Mouse (Mus musculus): ENCODE results near the gene Zfp462. TPM values are rescaled to one million over a fixed set of nuclear protein-coding genes. Genes with fewer than 3 reads are reported as not detected.

Gene Zfp462
- polyA plus RNA-seq, 1 experiment from 2014 or later: 17.0 TPM

DNA sequence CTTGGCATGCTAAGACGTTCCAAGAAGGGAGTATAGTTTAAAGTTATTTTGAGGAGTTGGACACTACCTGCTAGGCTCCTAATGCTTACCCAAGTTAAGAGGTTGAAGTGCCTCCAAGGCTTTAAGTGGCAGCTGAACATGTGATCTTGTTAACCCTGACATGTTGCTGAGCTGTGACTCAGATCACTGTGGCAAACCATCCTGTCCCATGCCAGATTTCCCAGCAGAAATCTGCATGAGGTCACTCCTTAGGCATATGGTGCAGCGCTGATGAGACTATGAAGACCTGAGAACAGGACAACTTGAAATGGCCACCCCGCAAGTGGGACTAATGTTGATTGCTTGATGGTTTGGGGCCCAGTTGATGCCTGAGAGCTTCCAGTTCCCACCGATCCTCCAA, 27.2 kb downstream of the Zfp462 start:
- H3K4me3 ChIP-seq (ENCODE audit: low read depth, low read length): no peak overlapping the region
- WGBS: 94% methylated on average over 4 of the region's 4 CpGs
- H3K4me2 ChIP-seq (ENCODE audit: low read depth, low read length, severe bottlenecking): no peak overlapping the region
- no peaks in the 10 kb centered on the region; the same call in 1 of the 2 replicates for H3K4me1 ChIP-seq (replicated peaks; ENCODE audit: control insufficient read depth, insufficient read depth, low read length)
- ATAC-seq (replicated peaks; ENCODE audit: low FRiP score) (no peak), DNase-seq (ENCODE audit: low spot score) (no peak)
- H3K27me3 ChIP-seq (ENCODE audit: control insufficient read depth, insufficient read depth, low read length): no peaks in the 10 kb centered on the region
- no peaks in the 10 kb centered on the region for H3K9me3 ChIP-seq (ENCODE audit: control insufficient read depth, low read length)
- H3K9ac ChIP-seq (ENCODE audit: low read length): no peak overlapping the region
- H3K36me3 ChIP-seq (ENCODE audit: control insufficient read depth, insufficient read depth, low read length): no peaks in the 10 kb centered on the region; the same call in 1 of the 2 replicates
- no peak overlapping the region for H3K27ac ChIP-seq (ENCODE audit: low read depth, low read length)

DNA sequence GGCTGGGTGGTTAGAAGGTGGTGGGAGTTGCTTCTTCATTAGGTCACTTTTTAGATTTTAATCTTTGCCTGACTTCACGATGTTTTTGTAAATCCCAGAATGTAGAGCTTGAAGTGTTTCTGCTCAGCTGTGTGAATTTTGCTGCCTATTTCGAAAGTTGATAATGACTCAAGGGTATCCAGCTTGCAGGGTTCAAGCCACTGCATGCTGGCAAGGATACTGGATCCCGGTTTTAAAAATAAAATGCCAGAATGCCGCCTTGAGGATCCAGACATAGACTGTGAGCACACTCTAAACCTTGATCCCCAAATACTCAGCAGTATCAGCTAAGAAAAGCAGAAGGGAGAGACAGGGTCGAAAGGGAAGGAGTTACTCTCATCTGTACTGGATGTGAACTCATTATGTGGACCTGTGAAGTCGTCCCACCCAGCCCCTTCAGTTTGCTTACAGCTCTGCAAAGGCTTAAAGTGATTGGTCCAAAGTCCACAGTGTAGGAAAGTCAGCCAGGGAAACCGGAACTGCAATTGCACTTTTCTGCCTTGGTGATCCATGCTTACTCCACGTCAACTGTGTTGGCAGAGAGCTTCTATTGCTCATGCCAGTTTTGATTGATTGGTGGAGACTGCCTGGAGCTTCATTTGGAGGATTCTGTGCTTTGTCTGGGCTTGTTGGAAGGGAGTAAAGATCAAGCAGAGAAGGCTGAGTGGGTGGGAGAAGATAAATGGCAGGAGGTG, 28.1 kb downstream of the Zfp462 start:
- Histone ChIP-seq H3K4me3 (ENCODE audit: low read depth, low read length) (no peak overlapping the region), H3K36me3 (ENCODE audit: control insufficient read depth, insufficient read depth, low read length) (no peaks in the 10 kb centered on the region; the same call in 1 of the 2 replicates), H3K4me1 (replicated peaks; ENCODE audit: control insufficient read depth, insufficient read depth, low read length) (peaks cover 5% of the 10 kb centered on the region; the same call in 1 of the 2 replicates), H3K27me3 (ENCODE audit: control insufficient read depth, insufficient read depth, low read length) (no peaks in the 10 kb centered on the region), H3K9ac (ENCODE audit: low read length) (no peak overlapping the region), H3K27ac (ENCODE audit: low read depth, low read length) (no peak overlapping the region), H3K9me3 (ENCODE audit: control insufficient read depth, low read length) (no peaks in the 10 kb centered on the region), H3K4me2 (ENCODE audit: low read depth, low read length, severe bottlenecking) (no peak overlapping the region)
- DNase-seq (ENCODE audit: low spot score) (no peak), ATAC-seq (replicated peaks; ENCODE audit: low FRiP score) (no peak)
- 86% methylated on average over 8 of the region's 8 CpGs for WGBS

GRCm38 (mm10) chr4:54979771-54980472, 35.1 kb downstream of the Zfp462 start:
- Histone ChIP-seq H3K9ac (ENCODE audit: low read length) (no peak overlapping the region), H3K36me3 (ENCODE audit: control insufficient read depth, insufficient read depth, low read length) (peaks cover 4% of the 10 kb centered on the region; the same call in 1 of the 2 replicates), H3K4me2 (ENCODE audit: low read depth, low read length, severe bottlenecking) (no peak overlapping the region), H3K4me3 (ENCODE audit: low read depth, low read length) (no peak overlapping the region), H3K4me1 (replicated peaks; ENCODE audit: control insufficient read depth, insufficient read depth, low read length) (peaks cover 5% of the 10 kb centered on the region; the same call in 1 of the 2 replicates), H3K9me3 (ENCODE audit: control insufficient read depth, low read length) (no peaks in the 10 kb centered on the region), H3K27ac (ENCODE audit: low read depth, low read length) (no peak overlapping the region), H3K27me3 (ENCODE audit: control insufficient read depth, insufficient read depth, low read length) (no peaks in the 10 kb centered on the region)
- no peak for DNase-seq (ENCODE audit: low spot score)
- ATAC-seq (replicated peaks; ENCODE audit: low FRiP score): no peak
- 87% methylated on average over 13 of the region's 13 CpGs for WGBS

DNA sequence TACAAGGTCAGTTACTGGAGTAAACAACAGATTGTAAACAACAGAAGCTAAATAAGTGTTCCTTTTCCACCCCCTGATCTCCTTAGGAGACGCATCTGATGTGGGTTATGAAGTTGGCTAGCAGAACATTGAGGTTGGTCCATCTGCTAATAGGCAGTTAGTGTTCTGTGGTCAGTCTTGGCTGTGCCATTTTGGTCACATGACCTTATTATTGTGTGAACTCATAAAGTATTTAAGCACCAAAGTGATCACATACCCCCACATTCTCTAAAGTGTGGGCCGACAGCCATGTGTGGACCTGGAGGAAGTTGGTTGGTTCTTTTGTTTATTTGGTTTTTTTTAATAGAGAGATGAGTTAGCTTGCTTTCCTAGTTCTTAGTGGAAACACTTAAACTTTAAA, 39.7 kb downstream of the Zfp462 start:
- Histone ChIP-seq H3K4me1 (replicated peaks; ENCODE audit: control insufficient read depth, insufficient read depth, low read length) (no peaks in the 10 kb centered on the region), H3K27ac (ENCODE audit: low read depth, low read length) (no peak overlapping the region), H3K4me2 (ENCODE audit: low read depth, low read length, severe bottlenecking) (no peak overlapping the region), H3K36me3 (ENCODE audit: control insufficient read depth, insufficient read depth, low read length) (peaks cover 4% of the 10 kb centered on the region; the same call in 1 of the 2 replicates), H3K27me3 (ENCODE audit: control insufficient read depth, insufficient read depth, low read length) (no peaks in the 10 kb centered on the region), H3K4me3 (ENCODE audit: low read depth, low read length) (no peak overlapping the region), H3K9me3 (ENCODE audit: control insufficient read depth, low read length) (no peaks in the 10 kb centered on the region), H3K9ac (ENCODE audit: low read length) (no peak overlapping the region)
- WGBS: 95% methylated on average over 2 of the region's 2 CpGs
- DNase-seq (ENCODE audit: low spot score): no peak
- no peak for ATAC-seq (replicated peaks; ENCODE audit: low FRiP score)

GRCm38 (mm10) chr4:54986671-54987070, 41.8 kb downstream of the Zfp462 start:
- ATAC-seq (replicated peaks; ENCODE audit: low FRiP score): no peak
- H3K9me3 ChIP-seq (ENCODE audit: control insufficient read depth, low read length): no peaks in the 10 kb centered on the region
- H3K27ac ChIP-seq (ENCODE audit: low read depth, low read length): no peak overlapping the region
- H3K36me3 ChIP-seq (ENCODE audit: control insufficient read depth, insufficient read depth, low read length): peaks cover 2% of the 10 kb centered on the region; the same call in 1 of the 2 replicates
- H3K4me2 ChIP-seq (ENCODE audit: low read depth, low read length, severe bottlenecking): no peak overlapping the region
- 90% methylated on average over 4 of the region's 4 CpGs for WGBS
- H3K27me3 ChIP-seq (ENCODE audit: control insufficient read depth, insufficient read depth, low read length): no peaks in the 10 kb centered on the region
- H3K4me3 ChIP-seq (ENCODE audit: low read depth, low read length): no peak overlapping the region
- no peak overlapping the region for H3K9ac ChIP-seq (ENCODE audit: low read length)
- H3K4me1 ChIP-seq (replicated peaks; ENCODE audit: control insufficient read depth, insufficient read depth, low read length): no peaks in the 10 kb centered on the region
- no peak for DNase-seq (ENCODE audit: low spot score)

DNA sequence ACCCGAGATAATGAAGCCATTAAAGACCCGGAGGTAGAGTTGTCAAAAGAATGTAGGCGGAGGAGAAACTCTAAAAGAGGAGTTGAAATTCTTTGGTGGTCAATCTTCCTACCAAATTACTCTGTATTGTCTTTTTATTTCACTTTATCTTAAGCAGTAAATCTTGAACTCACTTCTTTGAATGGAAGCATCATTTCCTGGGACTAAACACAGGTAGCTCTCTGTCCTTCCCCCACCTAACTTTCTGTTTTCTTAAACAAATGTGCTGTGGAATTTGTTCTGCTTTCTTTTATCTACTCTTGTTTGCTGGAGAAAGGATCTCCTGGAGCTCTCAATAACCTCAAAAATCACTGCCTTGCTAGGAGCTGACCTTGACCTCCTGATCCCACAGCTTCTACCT, 42.4 kb downstream of the Zfp462 start:
- DNase-seq (ENCODE audit: low spot score) (no peak), ATAC-seq (replicated peaks; ENCODE audit: low FRiP score) (no peak)
- Histone ChIP-seq H3K27ac (ENCODE audit: low read depth, low read length) (no peak overlapping the region), H3K27me3 (ENCODE audit: control insufficient read depth, insufficient read depth, low read length) (no peaks in the 10 kb centered on the region), H3K9me3 (ENCODE audit: control insufficient read depth, low read length) (no peaks in the 10 kb centered on the region), H3K4me1 (replicated peaks; ENCODE audit: control insufficient read depth, insufficient read depth, low read length) (no peaks in the 10 kb centered on the region), H3K4me2 (ENCODE audit: low read depth, low read length, severe bottlenecking) (no peak overlapping the region), H3K9ac (ENCODE audit: low read length) (no peak overlapping the region), H3K4me3 (ENCODE audit: low read depth, low read length) (no peak overlapping the region), H3K36me3 (ENCODE audit: control insufficient read depth, insufficient read depth, low read length) (peaks cover 2% of the 10 kb centered on the region; the same call in 1 of the 2 replicates)
- 61% methylated on average over 3 of the region's 3 CpGs for WGBS

DNA sequence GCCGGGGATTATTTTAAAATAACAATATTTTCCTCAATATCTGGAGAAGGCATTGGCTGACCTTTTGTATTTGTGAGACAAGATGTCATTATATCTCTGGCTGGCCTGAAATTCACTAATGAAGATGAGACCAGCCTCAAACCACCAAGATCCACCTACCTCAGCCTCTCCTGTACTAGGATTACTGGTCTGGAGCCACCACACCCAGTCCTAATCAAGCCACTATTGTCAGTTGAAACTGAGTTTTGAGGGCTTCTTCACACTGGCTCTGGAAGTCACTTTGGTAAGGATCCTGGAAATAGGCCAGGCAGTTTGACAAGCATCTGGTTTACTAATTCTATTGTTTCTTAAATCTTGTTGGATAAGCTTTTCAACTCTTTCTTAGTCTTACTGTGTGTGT, 43.1 kb downstream of the Zfp462 start:
- DNase-seq (ENCODE audit: low spot score) (no peak), ATAC-seq (replicated peaks; ENCODE audit: low FRiP score) (no peak)
- Histone ChIP-seq H3K4me2 (ENCODE audit: low read depth, low read length, severe bottlenecking) (no peak overlapping the region), H3K4me1 (replicated peaks; ENCODE audit: control insufficient read depth, insufficient read depth, low read length) (no peaks in the 10 kb centered on the region), H3K9ac (ENCODE audit: low read length) (no peak overlapping the region), H3K9me3 (ENCODE audit: control insufficient read depth, low read length) (no peaks in the 10 kb centered on the region), H3K4me3 (ENCODE audit: low read depth, low read length) (no peak overlapping the region), H3K36me3 (ENCODE audit: control insufficient read depth, insufficient read depth, low read length) (peaks cover under 1% of the 10 kb centered on the region; the same call in 1 of the 2 replicates), H3K27ac (ENCODE audit: low read depth, low read length) (no peak overlapping the region), H3K27me3 (ENCODE audit: control insufficient read depth, insufficient read depth, low read length) (no peaks in the 10 kb centered on the region)
- WGBS: 92% methylated on average over 1 of the region's 1 CpGs

- Histone ChIP-seq H3K27me3 (ENCODE audit: control insufficient read depth, insufficient read depth, low read length) (no peaks in the 10 kb centered on the region), H3K4me1 (replicated peaks; ENCODE audit: control insufficient read depth, insufficient read depth, low read length) (no peaks in the 10 kb centered on the region), H3K9ac (ENCODE audit: low read length) (no peak overlapping the region), H3K9me3 (ENCODE audit: control insufficient read depth, low read length) (no peaks in the 10 kb centered on the region), H3K4me3 (ENCODE audit: low read depth, low read length) (no peak overlapping the region), H3K36me3 (ENCODE audit: control insufficient read depth, insufficient read depth, low read length) (peaks cover 4% of the 10 kb centered on the region; the same call in 1 of the 2 replicates), H3K27ac (ENCODE audit: low read depth, low read length) (no peak overlapping the region), H3K4me2 (ENCODE audit: low read depth, low read length, severe bottlenecking) (no peak overlapping the region)
- WGBS: 75% methylated on average over 5 of the region's 5 CpGs
- DNase-seq (ENCODE audit: low spot score): no peak
- no peak for ATAC-seq (replicated peaks; ENCODE audit: low FRiP score)
Observed at GRCm38 (mm10) chr4:54991973-54992372, 47.1 kb downstream of the Zfp462 start.

Measured in forebrain, embryonic 11.5 days (tissue).